Comparison of ENCODE assay signal across 18 mouse cellular contexts in the genomic region with DNA sequence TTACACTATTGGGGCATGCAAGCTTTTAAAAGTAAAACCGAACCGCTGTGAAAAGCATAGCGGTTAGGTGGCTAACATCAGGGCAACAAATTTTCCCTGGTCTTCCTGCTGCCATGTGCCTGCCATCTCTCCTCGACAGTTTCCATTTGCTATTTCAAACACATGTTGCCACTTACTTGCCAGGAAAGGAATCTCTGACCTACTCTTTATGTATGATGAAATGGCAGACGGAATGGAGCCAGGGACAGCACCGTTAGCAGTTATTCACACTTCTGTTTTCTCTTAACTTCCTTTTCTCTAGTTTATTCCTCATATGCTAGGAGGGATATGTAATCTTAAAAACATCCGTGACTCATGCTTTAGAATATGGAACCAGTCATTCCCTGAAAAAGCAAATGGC.
DNase-seq lines count a peak whose midpoint lies in the region; ATAC-seq and TF ChIP-seq lines count a peak whose summit lies in the region.
"Had no signal": no experiment of that assay in that cellular context is flagged by ENCODE, and none has a peak within 500 bp of the region (broad histone marks: within the 10 kb centered on the region; RNA-seq: fewer than 3 reads in every experiment).

No protein-coding gene starts in this region.

- H3K9ac ChIP-seq in heart, postnatal 0 days (replicated peaks; ENCODE audit: low read depth, low read length), result no peak overlapping the region
- no peak overlapping the region for H3K9ac ChIP-seq in limb, embryonic 15.5 days
- no peak overlapping the region for H3K9ac ChIP-seq in kidney, embryonic 14.5 days (ENCODE audit: low read depth, low read length)
- H3K9ac ChIP-seq: lung, embryonic 14.5 days; midbrain, embryonic 12.5 days; neural tube, embryonic 12.5 days; stomach, embryonic 15.5 days had no signal

- 66% methylated on average over 7 of the region's 7 CpGs for WGBS in heart, postnatal 0 days
- WGBS in limb, embryonic 15.5 days, result 48% methylated on average over 7 of the region's 7 CpGs
- 85% methylated on average over 7 of the region's 7 CpGs for WGBS in kidney, embryonic 14.5 days

- TF ChIP-seq POLR2A in bone marrow macrophage, adult 2 months (IDR thresholded peaks at IDR 0.05; ENCODE audit: borderline replicate concordance, low read depth, low read length), result no peak

- H3K4me2 ChIP-seq in heart, postnatal 0 days (ENCODE audit: low read depth, low read length), result no peak overlapping the region
- no peak overlapping the region for H3K4me2 ChIP-seq in limb, embryonic 15.5 days
- H3K4me2 ChIP-seq in kidney, embryonic 14.5 days (replicated peaks; ENCODE audit: low read depth, low read length), result no peak overlapping the region
- H3K4me2 ChIP-seq: lung, embryonic 14.5 days; midbrain, embryonic 12.5 days; neural tube, embryonic 12.5 days; stomach, embryonic 15.5 days had no signal

- TF ChIP-seq EP300 in heart, postnatal 0 days (IDR thresholded peaks at IDR 0.05; ENCODE audit: low read depth), result no peak

- H3K9me3 ChIP-seq in heart, postnatal 0 days (replicated peaks; ENCODE audit: control insufficient read depth, low read length), result no peaks in the 10 kb centered on the region
- no peaks in the 10 kb centered on the region for H3K9me3 ChIP-seq in limb, embryonic 15.5 days
- H3K9me3 ChIP-seq in kidney, embryonic 14.5 days (ENCODE audit: control insufficient read depth, low read length), result no peaks in the 10 kb centered on the region
- H3K9me3 ChIP-seq: midbrain, embryonic 12.5 days; neural tube, embryonic 12.5 days; stomach, embryonic 15.5 days had no signal

- peak overlapping the region; percentile 53; the same call in 1 of the 2 replicates for H3K27ac ChIP-seq in heart, postnatal 0 days (ENCODE audit: low read depth)
- H3K27ac ChIP-seq in bone marrow macrophage, adult 2 months (ENCODE audit: insufficient read depth, low read depth, low read length), result peak overlapping the region; percentile 81
- H3K27ac ChIP-seq in limb, embryonic 15.5 days, result peak overlapping the region; percentile 22; the same call in 1 of the 2 replicates
- H3K27ac ChIP-seq in kidney, embryonic 14.5 days (ENCODE audit: low read depth, low read length), result no peak overlapping the region
- H3K27ac ChIP-seq: midbrain, embryonic 12.5 days; neural tube, embryonic 12.5 days; stomach, embryonic 15.5 days had no signal

- no peaks in the 10 kb centered on the region for H3K4me1 ChIP-seq in heart, postnatal 0 days (ENCODE audit: control insufficient read depth, insufficient read depth)
- H3K4me1 ChIP-seq in bone marrow macrophage, adult 2 months (ENCODE audit: control insufficient read depth, insufficient read depth, low read length), result peaks cover 33% of the 10 kb centered on the region
- H3K4me1 ChIP-seq in limb, embryonic 15.5 days, result 0 out of 2 replicates have a peak, but pooled peaks cover 6% of the 10 kb centered on the region
- H3K4me1 ChIP-seq in kidney, embryonic 14.5 days (ENCODE audit: control insufficient read depth, insufficient read depth, low read length), result 0 out of 2 replicates have a peak, but pooled peaks cover 4% of the 10 kb centered on the region
- H3K4me1 ChIP-seq: midbrain, embryonic 12.5 days; stomach, embryonic 15.5 days had no signal

- ATAC-seq in heart, postnatal 0 days (ENCODE audit: insufficient read depth, low read depth), result no peak
- ATAC-seq in limb, embryonic 15.5 days (ENCODE audit: insufficient number of reproducible peaks, low FRiP score, low TSS enrichment, low read depth), result no peak
- ATAC-seq in kidney, embryonic 14.5 days (ENCODE audit: low FRiP score, low TSS enrichment), result no peak
- ATAC-seq: intestine, embryonic 16.5 days had no signal

- DNase-seq in heart, postnatal 0 days (ENCODE audit: low spot score), result no peak
- DNase-seq in heart, postnatal 4 days, result no peak
- DNase-seq in 416B (ENCODE audit: low read depth), result peak; percentile 48
- no peak for DNase-seq in gastrocnemius, postnatal 10 days
- no peak for DNase-seq in thymus, postnatal 4 days
- DNase-seq: adrenal gland, adult 8-10 months; heart, adult 18-20 months; kidney, postnatal 25 days; lung, embryonic 14.5 days; right cerebral cortex, postnatal 4 days; thymus, postnatal 14 days had no signal

- no peak overlapping the region for H3K4me3 ChIP-seq in heart, postnatal 0 days (ENCODE audit: low read depth, low read length)
- no peak overlapping the region for H3K4me3 ChIP-seq in bone marrow macrophage, adult 2 months (ENCODE audit: insufficient read depth, low read length)
- no peak overlapping the region for H3K4me3 ChIP-seq in limb, embryonic 15.5 days
- H3K4me3 ChIP-seq in kidney, embryonic 14.5 days (ENCODE audit: low read length), result no peak overlapping the region
- H3K4me3 ChIP-seq: midbrain, embryonic 12.5 days; neural tube, embryonic 12.5 days; stomach, embryonic 15.5 days had no signal

- H3K27me3 ChIP-seq in heart, postnatal 0 days (ENCODE audit: control insufficient read depth, insufficient read depth, low read length), result no peaks in the 10 kb centered on the region
- no peaks in the 10 kb centered on the region for H3K27me3 ChIP-seq in limb, embryonic 15.5 days
- no peaks in the 10 kb centered on the region for H3K27me3 ChIP-seq in kidney, embryonic 14.5 days (ENCODE audit: control insufficient read depth, insufficient read depth, low read length)
- H3K27me3 ChIP-seq: midbrain, embryonic 12.5 days; neural tube, embryonic 12.5 days; stomach, embryonic 15.5 days had no signal

- TF ChIP-seq CTCF in heart, postnatal 0 days (IDR thresholded peaks at IDR 0.05; ENCODE audit: low read depth), result no peak
- no peak for TF ChIP-seq CTCF in bone marrow macrophage, adult 2 months (IDR thresholded peaks at IDR 0.05; ENCODE audit: low read depth, low read length)

- no peaks in the 10 kb centered on the region for H3K36me3 ChIP-seq in heart, postnatal 0 days (replicated peaks; ENCODE audit: control insufficient read depth, insufficient read depth, low read length)
- no peaks in the 10 kb centered on the region for H3K36me3 ChIP-seq in limb, embryonic 15.5 days
- no peaks in the 10 kb centered on the region for H3K36me3 ChIP-seq in kidney, embryonic 14.5 days (ENCODE audit: control insufficient read depth, insufficient read depth, low read length)
- H3K36me3 ChIP-seq: midbrain, embryonic 12.5 days; neural tube, embryonic 12.5 days; stomach, embryonic 15.5 days had no signal
